Comparison of ENCODE assay signal across 7 mouse cellular contexts in the genomic region with DNA sequence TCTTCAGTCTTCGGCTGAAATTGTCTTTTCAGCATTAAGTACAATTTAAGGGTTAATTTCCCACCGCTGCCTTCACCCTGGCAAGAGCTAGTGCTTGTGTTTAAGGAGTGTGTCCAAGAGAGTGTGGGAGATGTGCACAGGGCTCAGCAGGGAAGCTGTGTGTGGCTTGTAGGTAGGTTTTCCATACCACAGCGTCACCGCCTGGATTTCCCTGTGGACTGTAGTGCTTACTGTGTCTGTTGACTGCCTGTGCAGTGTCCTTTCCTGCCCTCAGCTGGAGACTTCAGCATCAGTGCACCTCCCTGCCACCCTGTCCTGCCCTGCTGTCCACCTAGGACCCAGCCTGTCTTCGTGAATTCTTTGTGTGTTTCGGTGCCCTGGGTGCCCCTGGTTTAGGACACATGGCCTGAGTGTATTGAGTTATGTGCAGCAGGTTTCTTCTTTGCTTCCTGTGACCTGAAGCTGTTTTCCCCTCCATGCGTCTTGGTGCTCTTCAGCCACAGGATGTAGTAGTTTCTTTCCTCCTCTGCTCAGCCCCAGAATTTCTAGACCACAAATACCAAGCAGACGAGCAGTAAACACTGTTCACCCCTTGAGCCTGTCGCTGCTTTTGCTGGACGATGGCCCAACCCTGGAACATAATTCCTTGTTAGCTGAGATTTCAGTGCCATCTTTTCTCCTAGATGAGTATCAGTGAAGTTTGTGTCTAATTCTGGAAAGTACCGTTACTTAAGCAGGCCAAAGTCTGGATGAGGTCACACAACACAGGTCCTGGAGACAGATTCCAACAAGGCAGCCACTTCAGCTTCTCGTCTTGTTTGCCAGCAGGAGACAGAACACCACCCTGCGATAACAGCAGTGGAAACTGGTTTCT.
DNase-seq lines count a peak whose midpoint lies in the region; ATAC-seq lines count a peak whose summit lies in the region.

No protein-coding gene starts in this region.

- ATAC-seq in kidney, embryonic 15.5 days (replicated peaks; ENCODE audit: low FRiP score), result no peak
- peak; percentile 47 for ATAC-seq in inflammation-experienced regulatory T-cells, adult 6 months
- no peak for ATAC-seq in erythroid progenitor cell, adult 5-6 weeks (replicated peaks; ENCODE audit: low FRiP score, poor library complexity, severe bottlenecking)

- no peak overlapping the region for H3K4me3 ChIP-seq in kidney, embryonic 15.5 days (replicated peaks)

- H3K27ac ChIP-seq in kidney, embryonic 15.5 days, result peak overlapping the region; percentile 57

- H3K4me1 ChIP-seq in kidney, embryonic 15.5 days, result peaks cover 89% of the 10 kb centered on the region

- H3K27me3 ChIP-seq in kidney, embryonic 15.5 days, result no peaks in the 10 kb centered on the region

- 54% methylated on average over 13 of the region's 13 CpGs for WGBS in kidney, embryonic 15.5 days

- peaks cover 9% of the 10 kb centered on the region; the same call in 1 of the 2 replicates for H3K36me3 ChIP-seq in kidney, embryonic 15.5 days

- no peak for DNase-seq in kidney, adult 11 months
- DNase-seq in 3T3-L1 (ENCODE audit: low read depth, low spot score), result peak; percentile 46
- peak; percentile 31 for DNase-seq in MN1 (ENCODE audit: low spot score)
- no peak for DNase-seq in cerebellum, adult 11-12 months

- H3K4me2 ChIP-seq in kidney, embryonic 15.5 days, result no peak overlapping the region

- H3K9me3 ChIP-seq in kidney, embryonic 15.5 days (replicated peaks), result no peaks in the 10 kb centered on the region

- H3K9ac ChIP-seq in kidney, embryonic 15.5 days, result no peak overlapping the region

Comparison
In these comparisons a context has a peak if more than half of its experiments do, and no peak if none do; other contexts are left out.
1. DNase-seq: peak in 3T3-L1 (single experiment) and MN1 (single experiment); none in kidney, adult 11 months (single experiment) and cerebellum, adult 11-12 months (single experiment).